ENCODE assay signal across 8 mouse cellular contexts in the genomic region with DNA sequence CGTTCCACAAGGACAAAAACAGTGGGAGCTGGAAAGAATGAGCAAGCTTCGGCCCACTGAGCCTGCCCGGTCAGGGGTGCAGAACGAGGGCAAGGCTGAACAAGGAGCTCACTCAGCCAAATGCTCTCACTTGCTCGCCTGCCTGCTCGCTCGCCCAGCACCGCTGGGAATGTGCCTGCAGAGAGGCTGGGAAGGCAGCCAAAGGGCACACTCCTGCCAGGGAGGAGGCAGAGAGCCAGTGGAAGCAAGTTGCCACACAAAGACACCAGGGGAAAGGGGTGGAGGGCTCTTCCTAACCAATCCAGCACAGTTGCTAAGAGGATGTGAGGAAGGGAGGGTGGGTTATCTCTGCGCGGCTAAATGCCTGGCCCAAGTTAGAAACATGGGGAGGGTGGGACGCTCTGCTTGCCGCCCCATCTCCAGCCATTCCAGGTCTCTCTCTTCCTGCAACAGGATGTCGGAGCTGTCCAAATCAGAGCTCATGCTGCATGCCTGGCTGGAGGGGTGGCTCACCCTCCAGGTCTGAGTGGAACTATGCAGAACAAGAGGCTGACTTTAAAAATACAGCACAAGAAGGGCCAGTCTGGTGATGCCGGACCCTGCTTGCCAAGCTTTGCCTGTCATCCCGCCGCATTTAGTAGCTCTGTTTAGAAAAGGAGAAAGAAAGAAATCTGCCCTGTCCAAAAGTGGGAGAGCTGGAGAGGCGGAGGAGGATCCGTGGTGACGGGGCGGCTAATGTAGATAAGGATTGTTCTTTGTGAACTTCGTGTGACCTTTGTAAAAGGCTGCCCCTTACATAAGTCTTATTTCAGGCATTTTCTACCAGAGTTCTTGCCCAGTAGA.
DNase-seq lines count a peak whose midpoint lies in the region; ATAC-seq lines count a peak whose summit lies in the region.

No protein-coding gene starts in this region.

- H3K4me1 ChIP-seq in embryonic facial prominence, embryonic 10.5 days = peaks cover 30% of the 10 kb centered on the region
- peaks cover 12% of the 10 kb centered on the region for H3K4me1 ChIP-seq in midbrain, embryonic 11.5 days (ENCODE audit: control insufficient read depth, insufficient read depth, low read length)
- H3K4me1 ChIP-seq in stomach, embryonic 14.5 days (ENCODE audit: control insufficient read depth, insufficient read depth, low read length) = peaks cover 21% of the 10 kb centered on the region

- peak overlapping the region; percentile 36; the same call in 1 of the 2 replicates for H3K4me3 ChIP-seq in embryonic facial prominence, embryonic 10.5 days
- H3K4me3 ChIP-seq in midbrain, embryonic 11.5 days (ENCODE audit: low read depth, low read length) = no peak overlapping the region
- H3K4me3 ChIP-seq in stomach, embryonic 14.5 days (ENCODE audit: low read depth, low read length) = no peak overlapping the region

- no peaks in the 10 kb centered on the region; the same call in 1 of the 2 replicates for H3K27me3 ChIP-seq in embryonic facial prominence, embryonic 10.5 days (replicated peaks; ENCODE audit: low read depth, poor library complexity, severe bottlenecking)
- H3K27me3 ChIP-seq in midbrain, embryonic 11.5 days (ENCODE audit: control insufficient read depth, insufficient read depth, low read length) = no peaks in the 10 kb centered on the region
- H3K27me3 ChIP-seq in stomach, embryonic 14.5 days (ENCODE audit: control insufficient read depth, insufficient read depth, low read length) = no peaks in the 10 kb centered on the region

- H3K9ac ChIP-seq in midbrain, embryonic 11.5 days (ENCODE audit: low read length) = peak overlapping the region; percentile 52
- H3K9ac ChIP-seq in stomach, embryonic 14.5 days (replicated peaks; ENCODE audit: low read depth, low read length) = no peak overlapping the region; the same call in 1 of the 2 replicates

- peak; percentile 36; the same call in 1 of the 2 replicates for ATAC-seq in granulocyte monocyte progenitor cell, adult 5-6 weeks (replicated peaks; ENCODE audit: poor library complexity, severe bottlenecking)
- ATAC-seq in midbrain, embryonic 11.5 days (ENCODE audit: low FRiP score) = peak; percentile 66; the same call in 1 of the 2 replicates
- ATAC-seq in stomach, embryonic 14.5 days (ENCODE audit: insufficient number of reproducible peaks, insufficient read depth, low FRiP score, low read depth) = peak; percentile 57; the same call in 1 of the 2 replicates

- intact Hi-C loops in left cerebral cortex, postnatal 25 days (cut with DNase I) = loop anchor here (2.0 to 5.0 kb wide), 4 partner anchors 46 to 342 kb away; a partner anchor contains a TSS

- no peaks in the 10 kb centered on the region for H3K36me3 ChIP-seq in embryonic facial prominence, embryonic 10.5 days (replicated peaks)
- no peaks in the 10 kb centered on the region for H3K36me3 ChIP-seq in midbrain, embryonic 11.5 days (ENCODE audit: control insufficient read depth, insufficient read depth, low read length)
- H3K36me3 ChIP-seq in stomach, embryonic 14.5 days (ENCODE audit: control insufficient read depth, insufficient read depth, low read length) = no peaks in the 10 kb centered on the region

- H3K4me2 ChIP-seq in midbrain, embryonic 11.5 days = peak overlapping the region; percentile 30
- H3K4me2 ChIP-seq in stomach, embryonic 14.5 days (replicated peaks; ENCODE audit: low read depth, low read length) = peak overlapping the region; percentile 34

- no peaks in the 10 kb centered on the region for H3K9me3 ChIP-seq in embryonic facial prominence, embryonic 10.5 days
- H3K9me3 ChIP-seq in midbrain, embryonic 11.5 days (ENCODE audit: control insufficient read depth, low read length) = no peaks in the 10 kb centered on the region
- no peaks in the 10 kb centered on the region for H3K9me3 ChIP-seq in stomach, embryonic 14.5 days (ENCODE audit: control insufficient read depth, low read depth, low read length)

- 26% methylated on average over 21 of the region's 21 CpGs for WGBS in embryonic facial prominence, embryonic 10.5 days
- 16% methylated on average over 21 of the region's 21 CpGs for WGBS in midbrain, embryonic 11.5 days
- 11% methylated on average over 21 of the region's 21 CpGs for WGBS in stomach, embryonic 14.5 days

- peak; percentile 91 for DNase-seq in adrenal gland, postnatal 10 days
- peak; percentile 40 for DNase-seq in embryonic facial prominence, embryonic 10.5 days (ENCODE audit: low spot score)
- DNase-seq in kidney, adult 11 months = peak; percentile 95
- DNase-seq in left cerebral cortex, postnatal 25 days (ENCODE audit: low spot score in 2 of 2) = peak; percentile 77 to 87
- DNase-seq in midbrain, embryonic 11.5 days (ENCODE audit: low spot score, missing footprints) = peak; percentile 93
- DNase-seq in thymus, postnatal 36 days = no peak

- H3K27ac ChIP-seq in embryonic facial prominence, embryonic 10.5 days (replicated peaks) = peak overlapping the region; percentile 77
- peak overlapping the region; percentile 6; the same call in 1 of the 2 replicates for H3K27ac ChIP-seq in midbrain, embryonic 11.5 days (ENCODE audit: low read depth, low read length)
- H3K27ac ChIP-seq in stomach, embryonic 14.5 days (ENCODE audit: low read length) = peak overlapping the region; percentile 58; the same call in 1 of the 2 replicates

Comparison
In these comparisons a context has a peak if more than half of its experiments do, and no peak if none do; other contexts are left out.
1. DNase-seq: peak in adrenal gland, postnatal 10 days (single experiment), embryonic facial prominence, embryonic 10.5 days (single experiment), kidney, adult 11 months (single experiment), left cerebral cortex, postnatal 25 days (2 of 2) and midbrain, embryonic 11.5 days (single experiment); none in thymus, postnatal 36 days (0 of 2).
2. H3K27ac ChIP-seq: peak in every context shown above with its lines; median percentile 77 in embryonic facial prominence, embryonic 10.5 days; 58 in stomach, embryonic 14.5 days; 6 in midbrain, embryonic 11.5 days.
3. Peak in every context shown above with its lines, with median percentiles within 50 percentile points of each other: ATAC-seq.